13 mouse cellular contexts compared by ENCODE assay signal in genomic region chr9:20666510-20667034, GRCm38 (mm10). TPM values are rescaled to one million over a fixed set of nuclear protein-coding genes. Genes with fewer than 3 reads are reported as not detected.
DNase-seq lines count a peak whose midpoint lies in the region; ATAC-seq lines count a peak whose summit lies in the region.
"Had no signal": no experiment of that assay in that cellular context is flagged by ENCODE, and none has a peak within 500 bp of the region (broad histone marks: within the 10 kb centered on the region; RNA-seq: fewer than 3 reads in every experiment).

No protein-coding gene starts in this region.

- H3K4me3 ChIP-seq in forebrain, embryonic 10.5 days, result no peak overlapping the region
- no peak overlapping the region for H3K4me3 ChIP-seq in forebrain, embryonic 15.5 days
- H3K4me3 ChIP-seq in neural tube, embryonic 12.5 days, result no peak overlapping the region
- no peak overlapping the region for H3K4me3 ChIP-seq in neural tube, embryonic 15.5 days (replicated peaks)
- H3K4me3 ChIP-seq: embryonic facial prominence, embryonic 10.5 days had no signal

- ATAC-seq in forebrain, embryonic 15.5 days (replicated peaks), result no peak
- no peak for ATAC-seq in neural tube, embryonic 12.5 days (ENCODE audit: low FRiP score, low read depth)
- no peak for ATAC-seq in neural tube, embryonic 15.5 days (ENCODE audit: low FRiP score)
- ATAC-seq in megakaryocyte-erythroid progenitor cell, adult 5-6 weeks (replicated peaks; ENCODE audit: low FRiP score, low TSS enrichment, poor library complexity, severe bottlenecking), result peak; percentile 70

- H3K4me2 ChIP-seq in forebrain, embryonic 15.5 days (replicated peaks), result no peak overlapping the region
- 0 out of 2 replicates have a peak overlapping the region, but pooled peaks have one; percentile 27 for H3K4me2 ChIP-seq in neural tube, embryonic 12.5 days (replicated peaks)
- H3K4me2 ChIP-seq in neural tube, embryonic 15.5 days, result no peak overlapping the region

- H3K27ac ChIP-seq in forebrain, embryonic 10.5 days, result 0 out of 2 replicates have a peak overlapping the region, but pooled peaks have one; percentile 3
- H3K27ac ChIP-seq in forebrain, embryonic 15.5 days (replicated peaks), result no peak overlapping the region
- H3K27ac ChIP-seq in neural tube, embryonic 12.5 days, result no peak overlapping the region
- no peak overlapping the region for H3K27ac ChIP-seq in neural tube, embryonic 15.5 days (replicated peaks)
- H3K27ac ChIP-seq: embryonic facial prominence, embryonic 10.5 days had no signal

- 20% methylated on average over 7 of the region's 7 CpGs for WGBS in forebrain, embryonic 10.5 days
- 14% methylated on average over 7 of the region's 7 CpGs for WGBS in forebrain, embryonic 15.5 days
- 24% methylated on average over 7 of the region's 7 CpGs for WGBS in neural tube, embryonic 12.5 days
- WGBS in neural tube, embryonic 15.5 days, result 21% methylated on average over 7 of the region's 7 CpGs

- H3K4me1 ChIP-seq in forebrain, embryonic 10.5 days, result peaks cover 39% of the 10 kb centered on the region
- H3K4me1 ChIP-seq in forebrain, embryonic 15.5 days, result peaks cover 46% of the 10 kb centered on the region
- H3K4me1 ChIP-seq in neural tube, embryonic 12.5 days, result peaks cover 50% of the 10 kb centered on the region
- H3K4me1 ChIP-seq in neural tube, embryonic 15.5 days, result peaks cover 49% of the 10 kb centered on the region

- H3K36me3 ChIP-seq in forebrain, embryonic 10.5 days (replicated peaks), result peaks cover 46% of the 10 kb centered on the region
- peaks cover 27% of the 10 kb centered on the region for H3K36me3 ChIP-seq in forebrain, embryonic 15.5 days
- peaks cover 23% of the 10 kb centered on the region for H3K36me3 ChIP-seq in neural tube, embryonic 12.5 days
- H3K36me3 ChIP-seq in neural tube, embryonic 15.5 days, result peaks cover 41% of the 10 kb centered on the region

- H3K9me3 ChIP-seq in forebrain, embryonic 10.5 days, result no peaks in the 10 kb centered on the region
- H3K9me3 ChIP-seq in forebrain, embryonic 15.5 days, result no peaks in the 10 kb centered on the region
- H3K9me3 ChIP-seq in neural tube, embryonic 12.5 days, result no peaks in the 10 kb centered on the region
- H3K9me3 ChIP-seq in neural tube, embryonic 15.5 days (replicated peaks), result no peaks in the 10 kb centered on the region
- H3K9me3 ChIP-seq: embryonic facial prominence, embryonic 10.5 days had no signal

- no peak overlapping the region for H3K9ac ChIP-seq in forebrain, embryonic 15.5 days (replicated peaks)
- no peak overlapping the region for H3K9ac ChIP-seq in neural tube, embryonic 12.5 days
- H3K9ac ChIP-seq in neural tube, embryonic 15.5 days (replicated peaks), result no peak overlapping the region

- H3K27me3 ChIP-seq in forebrain, embryonic 10.5 days (ENCODE audit: poor library complexity, severe bottlenecking), result no peaks in the 10 kb centered on the region
- H3K27me3 ChIP-seq in forebrain, embryonic 15.5 days, result no peaks in the 10 kb centered on the region
- no peaks in the 10 kb centered on the region for H3K27me3 ChIP-seq in neural tube, embryonic 12.5 days (replicated peaks)
- H3K27me3 ChIP-seq in neural tube, embryonic 15.5 days (replicated peaks), result no peaks in the 10 kb centered on the region

- DNase-seq in forebrain, embryonic 10.5 days (ENCODE audit: extremely low spot score, low spot score), result no peak
- no peak for DNase-seq in yolk sac, embryonic 10.5 days (ENCODE audit: low spot score)
- DNase-seq in right cerebral cortex, postnatal 10 days (ENCODE audit: low spot score in 2 of 2), result no peak
- no peak for DNase-seq in heart, adult 18-20 months
- DNase-seq: cerebellum, adult 2 months; kidney, adult 11 months; lung, adult 2 months; right cerebral cortex, postnatal 14 days had no signal

RNA-seq across cellular contexts. Expression of gene Pin1, which starts 14.7 kb away (rescaled TPM):
- polyA plus RNA-seq in forebrain, embryonic 10.5 days (2016; fragmentation: Nextera tagmentation; extraction: Ambion mirVana), result 86.3 and 86.4 TPM in 2 replicates
- 62.4 and 64.9 TPM in 2 replicates for polyA plus RNA-seq in forebrain, embryonic 15.5 days (2015; fragmentation: Nextera tagmentation; extraction: Ambion mirVana)
- 52.8 and 56.0 TPM in 2 replicates for polyA plus RNA-seq in neural tube, embryonic 12.5 days (2016; fragmentation: Nextera tagmentation; extraction: Ambion mirVana)
- 69.6 and 71.6 TPM in 2 replicates for polyA plus RNA-seq in neural tube, embryonic 15.5 days (2015; fragmentation: Nextera tagmentation; extraction: Ambion mirVana)
- total RNA-seq in megakaryocyte-erythroid progenitor cell, adult 5-6 weeks (2014; fragmentation: Nextera tagmentation), result 15.2 and 18.6 TPM in 2 replicates
- total RNA-seq in megakaryocyte-erythroid progenitor cell, adult 5-6 weeks (2017), result 11.5 and 18.2 TPM in 2 replicates
- total RNA-seq in heart, adult 18-20 months (2021), result 10 to 100 TPM; 18.5 to 18.9 TPM

RNA-seq across cellular contexts. Expression of gene Fbxl12, which starts 22.0 kb away (rescaled TPM):
- 18.4 and 19.0 TPM in 2 replicates for polyA plus RNA-seq in forebrain, embryonic 10.5 days (2016; fragmentation: Nextera tagmentation; extraction: Ambion mirVana)
- 16.3 and 16.4 TPM in 2 replicates for polyA plus RNA-seq in forebrain, embryonic 15.5 days (2015; fragmentation: Nextera tagmentation; extraction: Ambion mirVana)
- 19.4 and 19.9 TPM in 2 replicates for polyA plus RNA-seq in neural tube, embryonic 12.5 days (2016; fragmentation: Nextera tagmentation; extraction: Ambion mirVana)
- polyA plus RNA-seq in neural tube, embryonic 15.5 days (2015; fragmentation: Nextera tagmentation; extraction: Ambion mirVana), result 13.0 and 20.6 TPM in 2 replicates
- 19.6 and 24.5 TPM in 2 replicates for total RNA-seq in megakaryocyte-erythroid progenitor cell, adult 5-6 weeks (2014; fragmentation: Nextera tagmentation)
- 2.6 and 3.8 TPM in 2 replicates for total RNA-seq in megakaryocyte-erythroid progenitor cell, adult 5-6 weeks (2017)
- 10 to 100 TPM in 1 of 2 experiments, 1 to 10 TPM in 1; 7.6 to 11.3 TPM for total RNA-seq in heart, adult 18-20 months (2021)

RNA-seq across cellular contexts. Expression of gene Ubl5, which starts 23.9 kb away (rescaled TPM):
- polyA plus RNA-seq in forebrain, embryonic 10.5 days (2016; fragmentation: Nextera tagmentation; extraction: Ambion mirVana), result 356 and 383 TPM in 2 replicates
- polyA plus RNA-seq in forebrain, embryonic 15.5 days (2015; fragmentation: Nextera tagmentation; extraction: Ambion mirVana), result 510 and 551 TPM in 2 replicates
- polyA plus RNA-seq in neural tube, embryonic 12.5 days (2016; fragmentation: Nextera tagmentation; extraction: Ambion mirVana), result 463 and 477 TPM in 2 replicates
- polyA plus RNA-seq in neural tube, embryonic 15.5 days (2015; fragmentation: Nextera tagmentation; extraction: Ambion mirVana), result 463 and 500 TPM in 2 replicates
- 379 and 438 TPM in 2 replicates for total RNA-seq in megakaryocyte-erythroid progenitor cell, adult 5-6 weeks (2014; fragmentation: Nextera tagmentation)
- total RNA-seq in megakaryocyte-erythroid progenitor cell, adult 5-6 weeks (2017), result 101 and 188 TPM in 2 replicates
- total RNA-seq in heart, adult 18-20 months (2021), result 100 to 1,000 TPM; 236 to 246 TPM
